Mouse (Mus musculus) E14TG2a.4 (cell line): ENCODE measurements at regions not wholly inside any gene's neighbourhood (a gene's known extent, or its start where the extent isn't known, plus 50 kb on each side); places are given as distances from the start of the nearest gene placed in this dataset.

ENCODE experiments used
- CTCF ChIP-seq: conservative IDR thresholded peaks from 2 replicates; pipeline ENCODE4 v1.5.1; 2014; ENCODE audit warnings: low read length
- POU5F1 ChIP-seq: IDR thresholded peaks from 2 replicates; pipeline ENCODE4 v1.6.1; 2014; ENCODE audit warnings: low read length, borderline replicate concordance

- no peak for TF ChIP-seq CTCF
- TF ChIP-seq POU5F1, result no peak
Measured at GRCm38 (mm10) chr2:179370882-179371546, 71.2 kb upstream of the Cdh4 start.
